Mouse (Mus musculus): ENCODE measurements around the gene Guk1. TPM values are rescaled to one million over a fixed set of nuclear protein-coding genes. Genes with fewer than 3 reads are reported as not detected.

Guk1 gene
- polyA plus RNA-seq, 1 experiment: 137 TPM

DNA sequence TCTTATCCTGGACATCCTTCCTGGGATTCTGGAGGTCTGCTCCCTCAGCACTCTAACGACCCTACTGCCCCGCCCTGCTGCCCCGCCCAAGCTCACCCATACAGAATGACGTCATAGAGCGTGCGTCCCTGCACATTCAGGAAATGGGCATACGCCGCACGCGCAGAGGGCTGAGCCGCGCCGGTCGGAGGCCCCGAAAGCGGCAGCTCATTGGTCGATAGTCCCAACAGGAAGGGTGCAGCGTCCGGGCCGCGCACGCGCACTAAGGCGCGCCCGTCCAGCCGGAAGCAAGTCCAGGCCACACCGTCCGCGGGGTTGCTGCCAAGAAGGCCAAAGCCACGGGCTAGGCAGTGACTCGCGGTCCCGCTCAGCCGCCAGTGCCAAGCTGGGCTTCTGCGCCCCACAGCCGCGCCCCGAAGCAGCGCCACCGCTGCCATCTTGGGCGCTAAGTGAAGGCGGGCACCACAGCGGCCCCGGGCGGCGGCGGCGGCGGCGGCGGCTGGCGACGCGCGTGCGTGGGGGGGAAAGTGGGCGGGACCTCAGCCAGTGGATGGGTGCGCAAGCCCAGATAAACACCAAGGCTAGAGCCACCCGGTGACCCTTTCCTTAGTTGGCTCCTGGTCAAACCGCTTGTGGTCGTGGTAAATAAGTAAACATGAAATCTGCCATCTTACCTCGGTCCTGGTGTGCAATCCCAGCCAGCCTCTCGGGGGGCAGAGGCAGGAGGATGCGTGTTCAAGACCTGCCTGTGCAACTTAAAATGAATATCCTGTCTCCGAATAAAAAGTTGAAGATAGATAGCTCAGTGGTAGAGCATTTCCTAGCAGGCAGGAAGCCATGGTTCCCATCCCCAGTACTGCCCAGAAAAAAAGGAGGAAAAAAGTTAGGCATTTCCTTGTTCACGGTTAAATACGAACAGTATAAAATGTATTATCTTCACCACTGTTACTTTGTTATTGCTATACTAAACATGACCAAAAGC is 28.5 kb downstream of the Guk1 start, which contains the start of gene Iba57:
TSS of gene Iba57 (minus strand) at position 485 of the 982 bp plus-strand sequence.
- TF ChIP-seq CTCF (conservative IDR thresholded peaks at IDR 0.05; ENCODE audit: insufficient read depth, insufficient read length, low read depth, low read length) (no peak), POLR2A (IDR thresholded peaks at IDR 0.05; ENCODE audit: low read depth, low read length) (no peak)
- WGBS: 3% methylated on average over 67 of the region's 68 CpGs
- Histone ChIP-seq H3K27me3 (replicated peaks; ENCODE audit: control insufficient read depth, insufficient read depth, low read length) (no peaks in the 10 kb centered on the region), H3K4me3 (ENCODE audit: insufficient read depth, low read depth, low read length) (peak within 1 kb of the TSS; percentile 86), H3K27ac (ENCODE audit: insufficient read depth, low read depth, low read length) (peak within 1 kb of the TSS; percentile 99), H3K36me3 (ENCODE audit: control insufficient read depth, insufficient read depth, low read length) (no peaks in the 10 kb centered on the region), H3K4me1 (ENCODE audit: control insufficient read depth, insufficient read depth, low read length) (peaks cover 5% of the 10 kb centered on the region; the same call in 1 of the 2 replicates)
- peak; percentile 99 for DNase-seq

DNA sequence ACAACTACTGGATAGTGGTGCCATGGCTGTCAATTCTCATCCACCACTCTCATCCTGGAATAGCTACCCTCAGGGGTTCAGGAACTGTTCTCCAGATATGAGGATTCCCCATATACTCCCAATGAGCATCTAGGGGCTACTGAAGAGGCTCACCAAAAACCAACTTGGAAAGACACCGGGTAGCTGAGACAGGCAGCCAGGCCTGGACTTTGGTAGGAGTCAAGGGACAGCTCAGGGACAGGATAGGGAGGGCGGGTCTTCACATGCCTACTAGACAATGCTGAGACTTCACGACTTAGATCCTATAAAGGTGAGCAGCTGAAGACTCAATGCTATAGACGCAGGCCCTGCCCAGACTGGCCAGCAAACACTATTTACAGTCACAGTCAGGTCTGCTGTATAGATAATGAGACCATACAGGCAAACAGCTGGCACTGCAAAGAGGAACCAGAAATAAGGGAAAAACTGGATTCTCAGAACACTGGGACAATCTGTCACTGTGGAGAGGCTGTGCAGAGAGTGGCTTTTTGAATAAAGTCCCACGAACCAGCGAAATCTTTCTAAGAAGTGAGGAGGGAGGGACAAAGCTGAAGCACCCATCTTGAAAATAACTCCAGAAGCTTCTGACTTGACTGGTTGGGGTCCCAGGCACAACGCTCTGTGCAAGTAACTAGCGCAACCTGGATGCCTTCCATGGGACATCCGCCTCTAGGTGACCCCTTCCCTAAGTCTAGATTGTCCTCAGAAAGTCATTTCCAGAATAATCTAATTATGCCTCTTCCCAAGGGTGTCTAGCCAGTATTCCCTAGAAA is 29.4 kb downstream of the Guk1 start:
- WGBS: 47% methylated on average over 9 of the region's 9 CpGs
- Histone ChIP-seq H3K4me1 (ENCODE audit: control insufficient read depth, insufficient read depth, low read length) (peaks cover 5% of the 10 kb centered on the region; the same call in 1 of the 2 replicates), H3K27me3 (replicated peaks; ENCODE audit: control insufficient read depth, insufficient read depth, low read length) (no peaks in the 10 kb centered on the region), H3K36me3 (ENCODE audit: control insufficient read depth, insufficient read depth, low read length) (no peaks in the 10 kb centered on the region), H3K27ac (ENCODE audit: insufficient read depth, low read depth, low read length) (peak overlapping the region; percentile 72), H3K4me3 (ENCODE audit: insufficient read depth, low read depth, low read length) (peak overlapping the region; percentile 44)
- no peak for TF ChIP-seq POLR2A (IDR thresholded peaks at IDR 0.05; ENCODE audit: low read depth, low read length)
- TF ChIP-seq CTCF (conservative IDR thresholded peaks at IDR 0.05; ENCODE audit: insufficient read depth, insufficient read length, low read depth, low read length): no peak
- DNase-seq: peak; percentile 23

DNA sequence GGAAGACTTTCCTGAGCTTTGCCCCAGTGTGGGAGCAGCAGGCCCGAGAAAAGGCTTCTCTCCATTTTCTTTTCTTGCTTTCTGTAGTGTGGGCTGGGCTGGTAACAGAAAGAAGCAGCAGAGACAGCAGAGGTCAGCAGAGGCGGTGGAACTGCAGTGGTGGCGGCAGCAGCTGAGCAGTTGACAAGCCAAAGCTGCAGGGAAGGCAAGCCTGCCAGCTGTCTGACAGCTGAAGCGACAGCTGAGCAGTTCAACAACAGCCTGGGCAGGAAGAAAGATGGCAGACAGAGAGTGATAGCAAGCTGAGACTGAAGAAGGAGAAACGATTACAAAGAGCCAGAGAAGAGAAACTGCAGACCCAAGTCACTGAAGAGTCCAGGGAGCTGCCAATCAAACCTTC is 30.6 kb downstream of the Guk1 start:
- WGBS: 81% methylated on average over 5 of the region's 5 CpGs
- Histone ChIP-seq H3K4me3 (ENCODE audit: insufficient read depth, low read depth, low read length) (no peak overlapping the region), H3K27me3 (replicated peaks; ENCODE audit: control insufficient read depth, insufficient read depth, low read length) (no peaks in the 10 kb centered on the region), H3K27ac (ENCODE audit: insufficient read depth, low read depth, low read length) (no peak overlapping the region), H3K36me3 (ENCODE audit: control insufficient read depth, insufficient read depth, low read length) (no peaks in the 10 kb centered on the region), H3K4me1 (ENCODE audit: control insufficient read depth, insufficient read depth, low read length) (peaks cover 5% of the 10 kb centered on the region; the same call in 1 of the 2 replicates)
- no peak for DNase-seq
- TF ChIP-seq POLR2A (IDR thresholded peaks at IDR 0.05; ENCODE audit: low read depth, low read length) (no peak), CTCF (conservative IDR thresholded peaks at IDR 0.05; ENCODE audit: insufficient read depth, insufficient read length, low read depth, low read length) (0 out of 2 replicates have a peak, but pooled peaks have one; percentile 11)

DNA sequence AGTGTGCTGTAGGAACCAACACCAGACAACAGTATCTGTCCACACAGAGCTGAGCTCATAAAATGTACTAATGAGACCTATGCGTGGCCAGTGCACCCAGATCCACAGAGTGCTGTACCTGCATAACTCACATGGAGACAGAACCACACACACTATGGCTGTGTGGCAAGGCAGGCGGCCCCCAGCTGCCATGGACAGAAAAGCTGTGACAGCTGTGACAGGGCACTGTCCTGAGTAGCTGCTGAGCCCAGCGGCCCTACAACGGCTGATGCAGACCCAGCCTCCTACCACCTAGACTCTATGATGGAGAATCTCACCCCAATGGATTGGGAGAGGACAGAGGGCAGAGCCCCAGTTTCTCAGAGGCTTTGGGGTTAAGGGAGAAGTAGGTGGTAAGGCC is 32.5 kb downstream of the Guk1 start:
- H3K4me3 ChIP-seq (ENCODE audit: insufficient read depth, low read depth, low read length): no peak overlapping the region
- DNase-seq: no peak
- 94% methylated on average over 4 of the region's 4 CpGs for WGBS
- no peak overlapping the region for H3K27ac ChIP-seq (ENCODE audit: insufficient read depth, low read depth, low read length)
- TF ChIP-seq CTCF (conservative IDR thresholded peaks at IDR 0.05; ENCODE audit: insufficient read depth, insufficient read length, low read depth, low read length) (no peak), POLR2A (IDR thresholded peaks at IDR 0.05; ENCODE audit: low read depth, low read length) (no peak)
- H3K36me3 ChIP-seq (ENCODE audit: control insufficient read depth, insufficient read depth, low read length): no peaks in the 10 kb centered on the region
- H3K4me1 ChIP-seq (ENCODE audit: control insufficient read depth, insufficient read depth, low read length): peaks cover 5% of the 10 kb centered on the region; the same call in 1 of the 2 replicates
- no peaks in the 10 kb centered on the region for H3K27me3 ChIP-seq (replicated peaks; ENCODE audit: control insufficient read depth, insufficient read depth, low read length)

DNA sequence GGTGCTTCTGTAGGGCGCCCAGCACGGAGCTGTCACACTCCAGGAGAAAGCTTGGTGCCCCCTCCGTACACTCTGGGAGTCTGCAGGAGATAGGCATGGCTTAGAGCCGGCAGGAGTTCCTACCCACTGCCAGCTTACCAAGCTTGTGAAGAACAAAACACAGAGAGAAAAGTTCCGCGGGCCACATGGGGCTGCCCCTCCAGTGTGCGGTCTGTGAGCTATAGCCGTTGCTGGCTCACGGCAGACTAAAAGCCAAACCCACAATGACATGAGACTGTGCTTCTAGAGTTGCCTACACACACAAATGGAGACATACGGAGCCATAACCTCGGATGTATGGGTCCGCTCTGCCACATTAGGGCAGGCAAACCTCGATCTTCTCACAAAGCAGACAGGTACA is 32.9 kb downstream of the Guk1 start:
- Histone ChIP-seq H3K4me3 (ENCODE audit: insufficient read depth, low read depth, low read length) (no peak overlapping the region), H3K27ac (ENCODE audit: insufficient read depth, low read depth, low read length) (no peak overlapping the region), H3K4me1 (ENCODE audit: control insufficient read depth, insufficient read depth, low read length) (peaks cover 5% of the 10 kb centered on the region; the same call in 1 of the 2 replicates), H3K27me3 (replicated peaks; ENCODE audit: control insufficient read depth, insufficient read depth, low read length) (no peaks in the 10 kb centered on the region), H3K36me3 (ENCODE audit: control insufficient read depth, insufficient read depth, low read length) (no peaks in the 10 kb centered on the region)
- WGBS: 94% methylated on average over 13 of the region's 13 CpGs
- DNase-seq: no peak
- TF ChIP-seq POLR2A (IDR thresholded peaks at IDR 0.05; ENCODE audit: low read depth, low read length): no peak
- no peak for TF ChIP-seq CTCF (conservative IDR thresholded peaks at IDR 0.05; ENCODE audit: insufficient read depth, insufficient read length, low read depth, low read length)

DNA sequence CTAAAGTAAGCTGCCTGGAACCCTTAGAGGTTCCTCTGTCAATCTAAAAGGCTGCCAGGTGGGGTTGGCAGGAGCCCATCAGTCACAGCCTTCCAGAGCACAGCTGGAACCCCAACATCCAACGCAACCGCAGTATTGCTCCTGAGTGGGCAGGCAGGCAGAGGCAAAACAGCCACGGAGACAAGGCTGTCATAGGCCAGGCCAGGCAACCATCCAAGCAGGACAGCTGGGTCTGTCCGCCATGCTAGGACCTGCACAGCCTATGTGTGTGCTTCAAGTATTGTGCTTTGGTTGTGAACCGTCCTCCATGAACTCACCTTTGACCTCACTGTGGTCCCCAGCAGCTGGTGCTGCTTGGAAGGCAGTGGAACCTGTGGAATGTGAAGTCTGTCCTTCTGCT is 36.1 kb downstream of the Guk1 start:
- Histone ChIP-seq H3K4me1 (ENCODE audit: control insufficient read depth, insufficient read depth, low read length) (no peaks in the 10 kb centered on the region), H3K27me3 (replicated peaks; ENCODE audit: control insufficient read depth, insufficient read depth, low read length) (no peaks in the 10 kb centered on the region), H3K36me3 (ENCODE audit: control insufficient read depth, insufficient read depth, low read length) (no peaks in the 10 kb centered on the region), H3K4me3 (ENCODE audit: insufficient read depth, low read depth, low read length) (no peak overlapping the region), H3K27ac (ENCODE audit: insufficient read depth, low read depth, low read length) (no peak overlapping the region)
- no peak for DNase-seq
- 84% methylated on average over 5 of the region's 5 CpGs for WGBS
- no peak for TF ChIP-seq CTCF (conservative IDR thresholded peaks at IDR 0.05; ENCODE audit: insufficient read depth, insufficient read length, low read depth, low read length)
- TF ChIP-seq POLR2A (IDR thresholded peaks at IDR 0.05; ENCODE audit: low read depth, low read length): no peak

Measured in kidney, adult 2 months (tissue).